Mouse (Mus musculus): ENCODE results near the gene Phactr2.

- TF ChIP-seq POLR2A (IDR thresholded peaks at IDR 0.05; ENCODE audit: low read depth, low read length), result no peak
- TF ChIP-seq CTCF (IDR thresholded peaks at IDR 0.05; ENCODE audit: extremely low read depth, insufficient read depth, insufficient read length, insufficient replicate concordance), result no peak
Measured at GRCm38 (mm10) chr10:13220061-13220460, 254.2 kb downstream of the Phactr2 start.
